In the genomic region with DNA sequence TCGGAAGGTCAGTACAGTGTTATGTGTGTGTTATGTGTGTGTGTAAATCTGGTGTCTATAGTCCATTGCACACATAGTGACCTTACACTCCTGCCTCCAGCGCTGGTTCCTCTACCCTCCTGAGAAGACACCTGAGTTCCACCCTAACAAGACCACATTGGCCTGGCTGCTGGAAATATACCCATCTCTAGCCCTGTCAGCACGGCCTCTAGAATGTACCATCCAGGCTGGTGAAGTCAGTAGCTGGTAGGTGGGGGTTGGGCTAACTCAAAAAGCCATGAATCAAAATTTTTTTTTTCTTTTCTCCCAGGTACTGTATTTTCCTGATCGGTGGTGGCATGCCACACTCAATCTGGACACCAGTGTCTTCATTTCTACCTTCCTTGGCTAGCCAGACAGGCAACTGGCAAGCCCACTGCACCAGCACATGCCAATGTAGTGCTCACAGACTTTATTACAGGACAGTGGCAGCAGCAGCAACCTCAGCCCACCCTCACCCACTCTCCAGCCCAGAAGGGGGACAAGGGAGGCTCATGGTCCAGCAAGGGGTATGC, we compare ENCODE assay signal across 9 mouse cellular contexts. TPM values are rescaled to one million over a fixed set of nuclear protein-coding genes. Genes with fewer than 3 reads are reported as not detected.
DNase-seq lines count a peak whose midpoint lies in the region; ATAC-seq lines count a peak whose summit lies in the region.
"Had no signal": no experiment of that assay in that cellular context is flagged by ENCODE, and none has a peak within 500 bp of the region (broad histone marks: within the 10 kb centered on the region; RNA-seq: fewer than 3 reads in every experiment).

No protein-coding gene starts in this region.

- H3K9ac ChIP-seq in heart, embryonic 14.5 days (ENCODE audit: low read length): no peak overlapping the region; the same call in 1 of the 2 replicates
- no peak overlapping the region for H3K9ac ChIP-seq in hindbrain, embryonic 12.5 days

- intact Hi-C loops in heart, postnatal 25 days (cut with DNase I): loop anchor here (5.0 kb wide), 1 partner anchor 37 kb away; the partner anchor contains the start of gene Mcrip2

- no peak overlapping the region for H3K4me3 ChIP-seq in heart, embryonic 14.5 days (ENCODE audit: control insufficient read depth in 1 of 2, insufficient read depth in 1 of 2, low read depth in 1 of 2, low read length in 2 of 2)
- H3K4me3 ChIP-seq in embryonic facial prominence, embryonic 10.5 days: peak overlapping the region; percentile 81
- H3K4me3 ChIP-seq in hindbrain, embryonic 12.5 days: peak overlapping the region; percentile 2
- peak overlapping the region; percentile 89; the same call in 1 of the 2 replicates for H3K4me3 ChIP-seq in midbrain, embryonic 10.5 days

- peak overlapping the region; percentile 70; the same call in 1 of the 2 replicates for H3K4me2 ChIP-seq in heart, embryonic 14.5 days (ENCODE audit: low read length)
- H3K4me2 ChIP-seq in hindbrain, embryonic 12.5 days (replicated peaks): peak overlapping the region; percentile 92

- no peaks in the 10 kb centered on the region for H3K27me3 ChIP-seq in heart, embryonic 14.5 days (ENCODE audit: control insufficient read depth, insufficient read depth, low read length)
- H3K27me3 ChIP-seq in embryonic facial prominence, embryonic 10.5 days (replicated peaks; ENCODE audit: low read depth, poor library complexity, severe bottlenecking): no peaks in the 10 kb centered on the region
- H3K27me3 ChIP-seq in hindbrain, embryonic 12.5 days: no peaks in the 10 kb centered on the region
- H3K27me3 ChIP-seq in midbrain, embryonic 10.5 days (ENCODE audit: low read depth, poor library complexity, severe bottlenecking): no peaks in the 10 kb centered on the region

- WGBS in heart, embryonic 14.5 days: 78% methylated on average over 4 of the region's 4 CpGs
- WGBS in embryonic facial prominence, embryonic 10.5 days: 87% methylated on average over 4 of the region's 4 CpGs
- WGBS in hindbrain, embryonic 12.5 days: 85% methylated on average over 4 of the region's 4 CpGs
- WGBS in midbrain, embryonic 10.5 days: 90% methylated on average over 4 of the region's 4 CpGs

- DNase-seq in heart, postnatal 25 days (ENCODE audit: low spot score): no peak
- no peak for DNase-seq in embryonic facial prominence, embryonic 10.5 days (ENCODE audit: low spot score)
- DNase-seq in midbrain, embryonic 10.5 days (ENCODE audit: low spot score): no peak
- no peak for DNase-seq in embryo, embryonic 10.5 days (ENCODE audit: low spot score)
- no peak for DNase-seq in right cerebral cortex, adult 18-20 months

- H3K27ac ChIP-seq in heart, embryonic 14.5 days (replicated peaks in 1 of 2; ENCODE audit: control insufficient read depth in 1 of 2, insufficient read depth in 1 of 2, low read depth in 2 of 2, low read length in 2 of 2): no peak overlapping the region
- 0 out of 2 replicates have a peak overlapping the region, but pooled peaks have one; percentile 11 for H3K27ac ChIP-seq in embryonic facial prominence, embryonic 10.5 days (replicated peaks)
- no peak overlapping the region for H3K27ac ChIP-seq in hindbrain, embryonic 12.5 days
- no peak overlapping the region for H3K27ac ChIP-seq in midbrain, embryonic 10.5 days (replicated peaks)

- no peaks in the 10 kb centered on the region for H3K9me3 ChIP-seq in heart, embryonic 14.5 days (ENCODE audit: control insufficient read depth, low read length)
- no peaks in the 10 kb centered on the region for H3K9me3 ChIP-seq in embryonic facial prominence, embryonic 10.5 days
- no peaks in the 10 kb centered on the region for H3K9me3 ChIP-seq in hindbrain, embryonic 12.5 days (replicated peaks)
- no peaks in the 10 kb centered on the region for H3K9me3 ChIP-seq in midbrain, embryonic 10.5 days (replicated peaks)

- H3K36me3 ChIP-seq in heart, embryonic 14.5 days (ENCODE audit: control insufficient read depth, insufficient read depth, low read length): peaks cover 56% of the 10 kb centered on the region
- peaks cover 66% of the 10 kb centered on the region for H3K36me3 ChIP-seq in embryonic facial prominence, embryonic 10.5 days (replicated peaks)
- peaks cover 56% of the 10 kb centered on the region for H3K36me3 ChIP-seq in hindbrain, embryonic 12.5 days
- H3K36me3 ChIP-seq in midbrain, embryonic 10.5 days: peaks cover 68% of the 10 kb centered on the region

- peaks cover 22 to 43% of the 10 kb centered on the region in 2 experiments for H3K4me1 ChIP-seq in heart, embryonic 14.5 days (ENCODE audit: control insufficient read depth in 2 of 2, insufficient read depth in 2 of 2, low read length in 2 of 2)
- peaks cover 78% of the 10 kb centered on the region for H3K4me1 ChIP-seq in embryonic facial prominence, embryonic 10.5 days
- H3K4me1 ChIP-seq in hindbrain, embryonic 12.5 days: peaks cover 79% of the 10 kb centered on the region
- peaks cover 88% of the 10 kb centered on the region for H3K4me1 ChIP-seq in midbrain, embryonic 10.5 days

- ATAC-seq in heart, embryonic 14.5 days (ENCODE audit: insufficient number of reproducible peaks, insufficient read depth, low FRiP score, low read depth): no peak
- no peak for ATAC-seq in hindbrain, embryonic 12.5 days (ENCODE audit: low FRiP score)
- no peak for ATAC-seq in megakaryocyte progenitor cell, adult 5-6 weeks (replicated peaks; ENCODE audit: poor library complexity)

RNA-seq across cellular contexts. Expression of gene Jmjd8, which starts 1.6 kb away (rescaled TPM):
- 28.8 and 30.0 TPM in 2 replicates for polyA plus RNA-seq in heart, embryonic 14.5 days (2014; fragmentation: Nextera tagmentation; extraction: Ambion mirVana)
- 10 to 100 TPM; 35.5 to 36.6 TPM for total RNA-seq in heart, postnatal 25 days (2021)
- polyA plus RNA-seq in embryonic facial prominence, embryonic 10.5 days (2016; fragmentation: Nextera tagmentation; extraction: Ambion mirVana): 50.5 and 55.1 TPM in 2 replicates
- 64.0 and 64.7 TPM in 2 replicates for polyA plus RNA-seq in hindbrain, embryonic 12.5 days (2016; fragmentation: Nextera tagmentation; extraction: Ambion mirVana)
- 58.7 and 68.4 TPM in 2 replicates for polyA plus RNA-seq in midbrain, embryonic 10.5 days (2016; fragmentation: Nextera tagmentation; extraction: Ambion mirVana)
- total RNA-seq in megakaryocyte progenitor cell, adult 5-6 weeks (2015): 12.0 and 15.6 TPM in 2 replicates
- 19.5 and 22.8 TPM in 2 replicates for total RNA-seq in megakaryocyte progenitor cell, adult 5-6 weeks (2017)

RNA-seq across cellular contexts. Expression of gene Stub1, which starts 2.9 kb away (rescaled TPM):
- 282 and 298 TPM in 2 replicates for polyA plus RNA-seq in heart, embryonic 14.5 days (2014; fragmentation: Nextera tagmentation; extraction: Ambion mirVana)
- total RNA-seq in heart, postnatal 25 days (2021): 100 to 1,000 TPM; 114 to 117 TPM
- 396 and 400 TPM in 2 replicates for polyA plus RNA-seq in embryonic facial prominence, embryonic 10.5 days (2016; fragmentation: Nextera tagmentation; extraction: Ambion mirVana)
- 271 and 291 TPM in 2 replicates for polyA plus RNA-seq in hindbrain, embryonic 12.5 days (2016; fragmentation: Nextera tagmentation; extraction: Ambion mirVana)
- polyA plus RNA-seq in midbrain, embryonic 10.5 days (2016; fragmentation: Nextera tagmentation; extraction: Ambion mirVana): 381 and 403 TPM in 2 replicates
- total RNA-seq in megakaryocyte progenitor cell, adult 5-6 weeks (2015): 66.5 and 73.4 TPM in 2 replicates
- total RNA-seq in megakaryocyte progenitor cell, adult 5-6 weeks (2017): 99.5 and 106 TPM in 2 replicates

RNA-seq across cellular contexts. Expression of gene Rhbdl1, which starts 6.8 kb away (rescaled TPM):
- polyA plus RNA-seq in heart, embryonic 14.5 days (2014; fragmentation: Nextera tagmentation; extraction: Ambion mirVana): 1.2 and 1.5 TPM in 2 replicates
- total RNA-seq in heart, postnatal 25 days (2021): 1 to 10 TPM; 1.2 to 2.2 TPM
- polyA plus RNA-seq in embryonic facial prominence, embryonic 10.5 days (2016; fragmentation: Nextera tagmentation; extraction: Ambion mirVana): 1.2 and 1.4 TPM in 2 replicates
- polyA plus RNA-seq in hindbrain, embryonic 12.5 days (2016; fragmentation: Nextera tagmentation; extraction: Ambion mirVana): 6.1 and 7.5 TPM in 2 replicates
- polyA plus RNA-seq in midbrain, embryonic 10.5 days (2016; fragmentation: Nextera tagmentation; extraction: Ambion mirVana): 1.7 and 2.7 TPM in 2 replicates
- 1.0 and 1.1 TPM in 2 replicates for total RNA-seq in megakaryocyte progenitor cell, adult 5-6 weeks (2015)
- 2.5 TPM in 1 of 2 replicates, not detected in the other for total RNA-seq in megakaryocyte progenitor cell, adult 5-6 weeks (2017)
- total RNA-seq: hematopoietic stem cell, adult 5-6 weeks had no signal

RNA-seq across cellular contexts. Expression of gene Wdr24, which starts 6.8 kb away (rescaled TPM):
- polyA plus RNA-seq in heart, embryonic 14.5 days (2014; fragmentation: Nextera tagmentation; extraction: Ambion mirVana): 15.2 and 17.3 TPM in 2 replicates
- total RNA-seq in heart, postnatal 25 days (2021): 10 to 100 TPM; 10.2 to 10.6 TPM
- 31.0 and 31.4 TPM in 2 replicates for polyA plus RNA-seq in embryonic facial prominence, embryonic 10.5 days (2016; fragmentation: Nextera tagmentation; extraction: Ambion mirVana)
- polyA plus RNA-seq in hindbrain, embryonic 12.5 days (2016; fragmentation: Nextera tagmentation; extraction: Ambion mirVana): 25.9 and 27.0 TPM in 2 replicates
- 31.7 and 32.2 TPM in 2 replicates for polyA plus RNA-seq in midbrain, embryonic 10.5 days (2016; fragmentation: Nextera tagmentation; extraction: Ambion mirVana)
- total RNA-seq in megakaryocyte progenitor cell, adult 5-6 weeks (2015): 10.0 and 10.1 TPM in 2 replicates
- total RNA-seq in megakaryocyte progenitor cell, adult 5-6 weeks (2017): 16.1 and 18.0 TPM in 2 replicates

RNA-seq across cellular contexts. Expression of gene Gm20683, which starts 11.3 kb away (rescaled TPM):
- 1.2 and 1.9 TPM in 2 replicates for polyA plus RNA-seq in heart, embryonic 14.5 days (2014; fragmentation: Nextera tagmentation; extraction: Ambion mirVana)
- total RNA-seq in heart, postnatal 25 days (2021): 1 to 10 TPM; 2.8 to 3.6 TPM
- polyA plus RNA-seq in embryonic facial prominence, embryonic 10.5 days (2016; fragmentation: Nextera tagmentation; extraction: Ambion mirVana): 0.92 and 1.4 TPM in 2 replicates
- 3.9 TPM in 2 replicates for polyA plus RNA-seq in hindbrain, embryonic 12.5 days (2016; fragmentation: Nextera tagmentation; extraction: Ambion mirVana)
- 1.7 and 2.2 TPM in 2 replicates for polyA plus RNA-seq in midbrain, embryonic 10.5 days (2016; fragmentation: Nextera tagmentation; extraction: Ambion mirVana)
- 0.17 and 0.32 TPM in 2 replicates for total RNA-seq in megakaryocyte progenitor cell, adult 5-6 weeks (2015)
- 0.54 and 0.78 TPM in 2 replicates for total RNA-seq in megakaryocyte progenitor cell, adult 5-6 weeks (2017)

Comparison
In these comparisons a context has a peak if more than half of its experiments do, and no peak if none do; other contexts are left out.
1. H3K4me3 ChIP-seq: peak in embryonic facial prominence, embryonic 10.5 days (single experiment), hindbrain, embryonic 12.5 days (single experiment) and midbrain, embryonic 10.5 days (single experiment); none in heart, embryonic 14.5 days (0 of 2).